Mouse (Mus musculus) limb, embryonic 14.5 days (tissue): ENCODE data around the gene Gm20388. TPM values are rescaled to one million over a fixed set of nuclear protein-coding genes. Genes with fewer than 3 reads are reported as not detected.

Source experiments
- ATAC-seq: fragments of 200-750 bp; cut with Nextera tagmentation; 2 replicates; pipeline ENCODE4 v1.8.0; 2017; ENCODE audit warnings: low read depth, moderate number of reproducible peaks, moderate TSS enrichment; ENCODE audit not compliant: low FRiP score
- DNase-seq: peaks from one replicate; pipeline ENCODE4 v3.0.0-alpha.2; 2015; ENCODE audit warnings: low spot score
- H3K27ac ChIP-seq: fragments of 300-500 bp; sonication (generic); replicated peaks from 2 replicates; pipeline ENCODE4 v1.5.1; 2014; ENCODE audit warnings: low read depth, mild to moderate bottlenecking, low read length, moderate library complexity, mixed read lengths
- H3K27me3 ChIP-seq: fragments of 300-500 bp; sonication (generic); 2 replicates; pipeline ENCODE4 v1.6.1; 2014; ENCODE audit warnings: low read length, mixed read lengths; ENCODE audit not compliant: control insufficient read depth, insufficient read depth
- H3K36me3 ChIP-seq: fragments of 300-500 bp; sonication (generic); 2 replicates; pipeline ENCODE4 v1.6.1; 2014; ENCODE audit warnings: mild to moderate bottlenecking, low read length, moderate library complexity, mixed read lengths; ENCODE audit not compliant: control insufficient read depth, insufficient read depth
- H3K4me1 ChIP-seq: fragments of 300-500 bp; sonication (generic); 2 replicates; pipeline ENCODE4 v1.6.1; 2014; ENCODE audit warnings: antibody characterized with exemption, low read length, mixed read lengths; ENCODE audit not compliant: control insufficient read depth, insufficient read depth
- H3K4me2 ChIP-seq: fragments of 300-500 bp; sonication (generic); replicated peaks from 2 replicates; pipeline ENCODE4 v1.6.1; 2014; ENCODE audit warnings: low read depth, mild to moderate bottlenecking, low read length, moderate library complexity; ENCODE audit not compliant: severe bottlenecking
- H3K4me3 ChIP-seq: fragments of 300-500 bp; sonication (generic); replicated peaks from 2 replicates; pipeline ENCODE4 v1.5.1; 2014; ENCODE audit warnings: low read length
- H3K9ac ChIP-seq: fragments of 300-500 bp; sonication (generic); 2 replicates; pipeline ENCODE4 v1.6.1; 2014; ENCODE audit warnings: mild to moderate bottlenecking, low read depth, low read length, moderate library complexity; ENCODE audit not compliant: severe bottlenecking
- H3K9me3 ChIP-seq: fragments of 300-500 bp; sonication (generic); 2 replicates; pipeline ENCODE4 v1.6.1; 2016; ENCODE audit warnings: low read length; ENCODE audit not compliant: control insufficient read depth
- POLR2A ChIP-seq: fragments of 200-500 bp; IDR thresholded peaks from 2 replicates; pipeline ENCODE4 v1.8.0; 2012; ENCODE audit warnings: inconsistent platforms, mild to moderate bottlenecking, moderate library complexity, borderline replicate concordance; ENCODE audit not compliant: insufficient read depth, insufficient read length; ENCODE audit errors: extremely low read depth
- WGBS: fragments of 180-500 bp; shearing (Covaris S2); extraction: QIAGEN DNeasy Blood & Tissue Kit; methylation state at CpG from one replicate; pipeline ENCODE4 v1.1.7; 2014; 5-methylcytosine and 5-hydroxymethylcytosine counted together
- polyA plus RNA-seq, 2 experiments: library from polyadenylated mRNA; depleted of rRNA in 1 of 2; stranded (reverse) in 1 of 2; unstranded in 1 of 2; fragments of >200 nt; fragmentation: Nextera tagmentation in 1 of 2; extraction: Ambion mirVana in 1 of 2; gene quantifications; 2 replicates each; pipeline versions ENCODE4 v1.2.1 to v1.2.3; 2012 to 2014

Gm20388 gene
- polyA plus RNA-seq, 2 experiments = 1.9 to 49.9 TPM

DNA sequence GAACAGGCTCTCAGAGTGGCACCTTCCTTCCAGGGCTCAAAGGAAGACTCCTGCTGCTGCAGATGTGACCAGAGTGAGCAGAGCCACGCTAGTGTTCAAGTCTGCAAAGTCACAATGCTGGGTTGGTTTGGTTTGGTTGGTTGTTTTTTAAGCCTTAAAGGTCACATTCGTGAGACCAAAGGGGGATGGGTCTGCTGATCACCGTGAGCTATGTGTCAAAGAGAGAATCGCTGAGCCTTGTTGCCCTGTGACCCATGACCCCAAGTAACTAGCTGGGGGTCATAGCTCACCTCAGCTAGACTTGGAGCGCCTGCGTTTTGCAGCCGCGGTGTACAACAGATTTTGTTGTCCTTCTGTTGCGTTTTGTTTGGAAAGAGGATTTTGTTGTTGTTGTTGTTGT lies 1460.6 kb downstream of the Gm20388 start:
- no peak overlapping the region for H3K4me2 ChIP-seq
- no peak overlapping the region for H3K4me3 ChIP-seq
- WGBS = 55% methylated on average over 9 of the region's 9 CpGs
- H3K36me3 ChIP-seq = no peaks in the 10 kb centered on the region
- H3K27me3 ChIP-seq = no peaks in the 10 kb centered on the region
- DNase-seq (no peak), ATAC-seq (no peak)
- TF ChIP-seq POLR2A = no peak
- H3K9ac ChIP-seq = no peak overlapping the region
- peaks cover 32% of the 10 kb centered on the region for H3K4me1 ChIP-seq
- no peaks in the 10 kb centered on the region for H3K9me3 ChIP-seq
- H3K27ac ChIP-seq = no peak overlapping the region

DNA sequence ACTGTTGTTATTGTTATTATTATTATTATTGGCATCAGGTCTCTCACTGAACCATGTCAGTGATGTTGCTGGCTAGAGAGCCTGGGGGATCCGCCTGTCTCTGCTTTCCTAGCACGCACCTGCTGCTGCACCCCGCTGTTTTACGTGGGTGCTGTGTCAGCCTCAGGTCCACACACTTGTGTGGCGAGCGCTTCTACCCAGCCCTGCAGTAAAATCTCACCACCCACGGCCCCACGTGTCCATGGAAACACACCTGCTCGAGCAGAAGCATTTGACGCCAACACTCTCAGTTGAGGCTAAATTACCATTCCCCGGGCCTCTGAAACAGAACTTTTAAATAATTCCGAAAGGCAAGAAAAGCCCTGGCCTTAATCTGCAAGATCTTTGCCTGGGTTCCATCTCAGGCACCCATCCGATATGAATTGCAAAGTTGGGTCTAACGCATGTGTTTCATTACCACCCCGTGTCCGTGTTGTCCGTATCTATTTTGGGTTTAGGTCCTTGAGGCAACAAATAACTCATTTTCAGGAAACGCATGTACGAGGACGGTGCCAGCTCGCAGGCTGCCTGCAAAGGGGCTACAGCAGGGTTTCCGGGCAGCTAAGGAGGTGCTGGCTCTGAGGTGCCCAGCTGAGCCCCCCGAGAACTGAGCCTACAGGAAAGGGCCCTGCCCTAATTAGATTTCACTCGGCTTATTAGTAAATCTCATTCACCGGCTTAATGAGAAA lies 1461.4 kb downstream of the Gm20388 start:
- Histone ChIP-seq H3K27me3 (no peaks in the 10 kb centered on the region), H3K4me2 (no peak overlapping the region), H3K9ac (no peak overlapping the region), H3K9me3 (no peaks in the 10 kb centered on the region), H3K4me3 (no peak overlapping the region), H3K27ac (no peak overlapping the region), H3K4me1 (peaks cover 37% of the 10 kb centered on the region), H3K36me3 (no peaks in the 10 kb centered on the region)
- DNase-seq = no peak
- ATAC-seq = no peak
- no peak for TF ChIP-seq POLR2A
- 34% methylated on average over 25 of the region's 25 CpGs for WGBS

DNA sequence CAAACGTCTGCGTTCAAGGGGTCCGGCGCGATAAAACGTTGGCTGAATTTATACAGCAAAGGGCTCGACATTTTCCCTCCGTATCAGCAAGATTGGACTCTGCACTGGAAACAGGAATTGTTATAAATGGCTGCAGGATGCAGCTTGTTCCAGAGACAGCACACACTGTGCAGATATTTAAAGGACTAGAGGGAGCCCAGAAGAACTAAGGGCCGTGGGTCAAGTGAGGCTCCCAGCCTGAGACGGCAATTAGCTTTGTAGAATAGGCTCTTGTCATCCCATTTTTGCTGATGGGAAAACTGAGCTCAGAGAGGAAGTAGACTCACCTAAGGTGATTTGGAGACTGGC lies 1462.0 kb downstream of the Gm20388 start:
- 35% methylated on average over 10 of the region's 10 CpGs for WGBS

DNA sequence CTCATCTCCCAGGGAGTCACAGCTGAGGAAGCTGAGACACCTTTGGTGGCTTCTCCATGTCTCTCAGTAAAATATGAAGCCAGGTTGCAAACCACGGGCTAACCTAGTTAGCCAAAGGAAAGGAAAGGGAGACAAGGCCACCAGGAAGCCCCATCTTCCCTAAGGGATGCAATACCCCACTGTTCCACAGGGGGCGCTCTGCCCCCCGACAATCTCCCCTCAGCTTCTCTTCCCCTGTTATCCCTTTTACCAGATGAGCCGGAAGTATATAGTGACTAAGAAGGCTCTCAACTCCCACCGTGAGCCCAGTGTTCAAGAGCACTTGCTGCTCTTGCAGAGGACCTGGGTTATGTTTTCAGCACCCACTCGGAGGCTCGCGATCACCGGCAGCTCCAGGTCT lies 1463.6 kb downstream of the Gm20388 start:
- 24% methylated on average over 9 of the region's 9 CpGs for WGBS
- no peak for TF ChIP-seq POLR2A
- Histone ChIP-seq H3K27ac (no peak overlapping the region), H3K4me1 (peaks cover 28% of the 10 kb centered on the region), H3K27me3 (no peaks in the 10 kb centered on the region; the same call in 1 of the 2 replicates), H3K4me2 (no peak overlapping the region), H3K9ac (no peak overlapping the region), H3K4me3 (no peak overlapping the region), H3K36me3 (no peaks in the 10 kb centered on the region), H3K9me3 (no peaks in the 10 kb centered on the region)
- ATAC-seq (no peak), DNase-seq (no peak)

More for the DNA sequence above, 1462.0 kb downstream of the Gm20388 start:
- no peak overlapping the region for H3K9ac ChIP-seq
- H3K36me3 ChIP-seq = no peaks in the 10 kb centered on the region
- H3K27me3 ChIP-seq = no peaks in the 10 kb centered on the region
- ATAC-seq = no peak
- H3K9me3 ChIP-seq = no peaks in the 10 kb centered on the region
- no peak overlapping the region for H3K4me2 ChIP-seq
- H3K27ac ChIP-seq = no peak overlapping the region
- peaks cover 40% of the 10 kb centered on the region for H3K4me1 ChIP-seq
- TF ChIP-seq POLR2A = no peak
- DNase-seq = no peak
- H3K4me3 ChIP-seq = no peak overlapping the region

DNA sequence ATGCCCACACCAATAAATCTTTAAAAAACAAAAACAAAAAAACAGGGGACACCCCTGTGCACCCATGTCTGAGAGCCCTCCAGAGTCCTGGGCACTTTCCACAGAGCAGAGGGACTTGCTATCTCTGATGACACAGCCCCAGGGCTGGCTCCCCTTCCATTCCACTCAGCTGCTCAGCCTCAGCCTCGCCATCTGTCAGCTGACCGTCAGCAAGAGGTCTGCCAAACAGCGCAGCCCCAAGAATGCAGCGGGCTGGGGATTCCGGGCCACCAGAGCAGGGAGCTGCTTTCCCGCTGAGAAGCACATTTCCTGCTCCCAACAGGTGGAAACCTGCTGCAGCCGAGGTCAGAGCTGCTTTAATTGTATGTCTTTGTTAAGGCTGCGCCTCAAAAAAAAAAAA lies 1464.1 kb downstream of the Gm20388 start:
- Histone ChIP-seq H3K9ac (no peak overlapping the region), H3K9me3 (no peaks in the 10 kb centered on the region), H3K27me3 (no peaks in the 10 kb centered on the region; the same call in 1 of the 2 replicates), H3K4me2 (no peak overlapping the region), H3K4me3 (no peak overlapping the region), H3K36me3 (no peaks in the 10 kb centered on the region), H3K27ac (no peak overlapping the region), H3K4me1 (peaks cover 24% of the 10 kb centered on the region)
- no peak for TF ChIP-seq POLR2A
- ATAC-seq (peak; percentile 56; the same call in 1 of the 2 replicates), DNase-seq (peak; percentile 47)
- 3% methylated on average over 8 of the region's 8 CpGs for WGBS
